Mouse (Mus musculus) MEL (cell line): ENCODE data around the gene C1qtnf1. TPM values are rescaled to one million over a fixed set of nuclear protein-coding genes. Genes with fewer than 3 reads are reported as not detected.

ENCODE experiments used
- DNase-seq: peaks from one replicate; pipeline ENCODE4 v3.0.0; 2011; ENCODE audit warnings: low read depth, low spot score
- H3K27ac ChIP-seq: 2 replicates; pipeline ENCODE4 v1.5.1; 2012; ENCODE audit warnings: low read depth, mild to moderate bottlenecking, control low read depth, low read length, moderate library complexity; ENCODE audit not compliant: control insufficient read depth
- H3K27me3 ChIP-seq, 2 experiments: fragments of 150-350 bp in 1 of 2; sonication (generic) in 1 of 2; 2 replicates each; pipeline ENCODE4 v1.6.1; 2012; ENCODE audit warnings: low read length in 2 of 2, mild to moderate bottlenecking in 2 of 2, improper control_type of control experiment in 1 of 2, moderate library complexity in 1 of 2; ENCODE audit not compliant: insufficient read depth in 2 of 2, control insufficient read depth in 1 of 2
- H3K36me3 ChIP-seq, 2 experiments: 2 replicates each; pipeline ENCODE4 v1.6.1; 2012 to 2014; ENCODE audit warnings: low read length in 2 of 2, improper control_type of control experiment in 1 of 2, inconsistent platforms in 1 of 2, mild to moderate bottlenecking in 1 of 2; ENCODE audit not compliant: insufficient read depth in 2 of 2, control insufficient read depth in 1 of 2
- H3K4me1 ChIP-seq, 2 experiments: fragments of 150-350 bp in 1 of 2; sonication (generic) in 1 of 2; 2 replicates each; pipeline ENCODE4 v1.6.1; 2012; ENCODE audit warnings: low read length in 2 of 2, improper control_type of control experiment in 1 of 2, mild to moderate bottlenecking in 1 of 2; ENCODE audit not compliant: insufficient read depth in 2 of 2, control insufficient read depth in 1 of 2
- H3K4me3 ChIP-seq, 2 experiments: fragments of 150-350 bp in 1 of 2; sonication (generic) in 1 of 2; 2 replicates each; pipeline ENCODE4 v1.5.1; 2012; ENCODE audit warnings: low read depth in 2 of 2, low read length in 2 of 2, mild to moderate bottlenecking in 2 of 2, moderate library complexity in 2 of 2, control low read depth in 1 of 2, improper control_type of control experiment in 1 of 2; ENCODE audit not compliant: control insufficient read depth in 1 of 2, insufficient read depth in 1 of 2
- H3K79me2 ChIP-seq: 2 replicates; pipeline ENCODE4 v1.6.1; 2012; ENCODE audit warnings: mild to moderate bottlenecking, low read length, moderate library complexity; ENCODE audit not compliant: control insufficient read depth, poor library complexity, insufficient read depth
- H3K9ac ChIP-seq: 2 replicates; pipeline ENCODE4 v1.6.1; 2012; ENCODE audit warnings: low read depth, mild to moderate bottlenecking, control low read depth, low read length, moderate library complexity; ENCODE audit not compliant: control insufficient read depth, poor library complexity, severe bottlenecking
- H3K9me3 ChIP-seq: fragments of 150-350 bp; sonication (generic); replicated peaks from 2 replicates; pipeline ENCODE4 v1.6.1; 2012; ENCODE audit warnings: mild to moderate bottlenecking, low read length, improper control_type of control experiment, moderate library complexity; ENCODE audit not compliant: insufficient read depth
- E2F4 ChIP-seq: IDR thresholded peaks from 2 replicates; pipeline ENCODE4 v1.6.1; 2011; ENCODE audit warnings: low read depth, low read length, improper control_type of control experiment, borderline replicate concordance
- ELF1 ChIP-seq: IDR thresholded peaks from 2 replicates; pipeline ENCODE4 v1.6.1; 2014; ENCODE audit warnings: low read depth, mild to moderate bottlenecking, inconsistent platforms, low read length, improper control_type of control experiment, moderate library complexity
- ETS1 ChIP-seq: IDR thresholded peaks from 2 replicates; pipeline ENCODE4 v1.6.1; 2012; ENCODE audit warnings: low read depth, mild to moderate bottlenecking, inconsistent platforms, low read length, improper control_type of control experiment, moderate library complexity
- GATA1 ChIP-seq: IDR thresholded peaks from 2 replicates; pipeline ENCODE4 v1.6.1; 2011; ENCODE audit warnings: low read depth, low read length, improper control_type of control experiment
- HCFC1 ChIP-seq: IDR thresholded peaks from 2 replicates; pipeline ENCODE4 v1.6.1; 2012; ENCODE audit warnings: low read depth, mild to moderate bottlenecking, inconsistent platforms, low read length, improper control_type of control experiment, moderate library complexity
- JUND ChIP-seq: IDR thresholded peaks from 2 replicates; pipeline ENCODE4 v1.6.1; 2011; ENCODE audit warnings: low read depth, mild to moderate bottlenecking, improper control_type of control experiment, low read length
- KAT2A ChIP-seq: conservative IDR thresholded peaks from 2 replicates; pipeline ENCODE4 v1.6.1; 2012; ENCODE audit warnings: low read depth, low read length, improper control_type of control experiment, inconsistent platforms
- MAFK ChIP-seq: IDR thresholded peaks from 2 replicates; pipeline ENCODE4 v1.6.1; 2011; ENCODE audit warnings: low read depth, mild to moderate bottlenecking, low read length, improper control_type of control experiment, borderline replicate concordance
- MAX ChIP-seq: IDR thresholded peaks from 2 replicates; pipeline ENCODE4 v1.6.1; 2011; ENCODE audit warnings: low read length, improper control_type of control experiment
- MAZ ChIP-seq: IDR thresholded peaks from 2 replicates; pipeline ENCODE4 v1.6.1; 2012; ENCODE audit warnings: low read depth, mild to moderate bottlenecking, inconsistent platforms, low read length, improper control_type of control experiment
- MEF2A ChIP-seq: IDR thresholded peaks from 2 replicates; pipeline ENCODE4 v1.6.1; 2014; ENCODE audit warnings: low read depth, mild to moderate bottlenecking, inconsistent platforms, low read length, improper control_type of control experiment; ENCODE audit not compliant: poor library complexity, insufficient replicate concordance, severe bottlenecking; ENCODE audit errors: extremely low read depth
- MXI1 ChIP-seq: IDR thresholded peaks from 2 replicates; pipeline ENCODE4 v1.6.1; 2011; ENCODE audit warnings: mild to moderate bottlenecking, low read depth, low read length, improper control_type of control experiment
- MYC ChIP-seq: IDR thresholded peaks from 2 replicates; pipeline ENCODE4 v1.6.1; 2011; ENCODE audit warnings: low read depth, mild to moderate bottlenecking, low read length, improper control_type of control experiment, moderate library complexity
- NELFE ChIP-seq: IDR thresholded peaks from 2 replicates; pipeline ENCODE4 v1.6.1; 2011; ENCODE audit warnings: low read depth, low read length, improper control_type of control experiment
- NRF1 ChIP-seq: IDR thresholded peaks from 2 replicates; pipeline ENCODE4 v1.6.1; 2014; ENCODE audit warnings: low read depth, mild to moderate bottlenecking, inconsistent platforms, low read length, improper control_type of control experiment, moderate library complexity; ENCODE audit not compliant: poor library complexity, insufficient read depth, severe bottlenecking
- POLR2A ChIP-seq, 2 experiments: IDR thresholded peaks; 2 replicates each; pipeline ENCODE4 v1.6.1; 2011 to 2012; ENCODE audit warnings: low read length in 2 of 2, mild to moderate bottlenecking in 2 of 2, control low read depth in 1 of 2, improper control_type of control experiment in 1 of 2, low read depth in 1 of 2, moderate library complexity in 1 of 2; ENCODE audit not compliant: control insufficient read depth in 1 of 2, insufficient read depth in 1 of 2, poor library complexity in 1 of 2
- POLR2AphosphoS2 ChIP-seq: IDR thresholded peaks from 2 replicates; pipeline ENCODE4 v1.6.1; 2011; ENCODE audit warnings: low read length, improper control_type of control experiment
- SMC3 ChIP-seq: IDR thresholded peaks from 2 replicates; pipeline ENCODE4 v1.6.1; 2011; ENCODE audit warnings: low read depth, low read length, improper control_type of control experiment
- TBP ChIP-seq: IDR thresholded peaks from 2 replicates; pipeline ENCODE4 v1.8.0; 2011; ENCODE audit warnings: low read depth, low read length, improper control_type of control experiment
- TCF12 ChIP-seq: IDR thresholded peaks from 2 replicates; pipeline ENCODE4 v1.6.1; 2014; ENCODE audit warnings: low read depth, mild to moderate bottlenecking, inconsistent platforms, low read length, improper control_type of control experiment, moderate library complexity
- UBTF ChIP-seq: IDR thresholded peaks from 2 replicates; pipeline ENCODE4 v1.6.1; 2012; ENCODE audit warnings: low read depth, mild to moderate bottlenecking, inconsistent platforms, low read length, improper control_type of control experiment, moderate library complexity, borderline replicate concordance; ENCODE audit not compliant: insufficient read depth
- USF1 ChIP-seq: IDR thresholded peaks from 2 replicates; pipeline ENCODE4 v1.6.1; 2014; ENCODE audit warnings: low read depth, mild to moderate bottlenecking, inconsistent platforms, low read length, improper control_type of control experiment, moderate library complexity
- ZKSCAN1 ChIP-seq: IDR thresholded peaks from 2 replicates; pipeline ENCODE4 v1.6.1; 2012; ENCODE audit warnings: low read depth, mild to moderate bottlenecking, inconsistent platforms, low read length, improper control_type of control experiment, moderate library complexity
- polyA plus RNA-seq, 2 experiments: library from polyadenylated mRNA; stranded (reverse) in 1 of 2; unstranded in 1 of 2; fragments of >175 nt in 1 of 2; fragments of >200 nt in 1 of 2; gene quantifications; 2 replicates each; pipeline versions ENCODE4 v1.2.1 to v1.2.4; 2012; ENCODE audit warnings: low replicate concordance in 2 of 2, low read depth in 1 of 2; ENCODE audit not compliant: insufficient read length in 2 of 2, insufficient read depth in 1 of 2, missing spikeins in 1 of 2
- total RNA-seq: library from RNA; depleted of rRNA; stranded (reverse); fragments of 300-350 nt; gene quantifications from 2 replicates; pipeline ENCODE4 v1.2.3, GENCODE M21; 2012

Gene C1qtnf1
- total and polyA plus RNA-seq, 3 experiments = 0.27 to 0.72 TPM; not detected in 1

DNA sequence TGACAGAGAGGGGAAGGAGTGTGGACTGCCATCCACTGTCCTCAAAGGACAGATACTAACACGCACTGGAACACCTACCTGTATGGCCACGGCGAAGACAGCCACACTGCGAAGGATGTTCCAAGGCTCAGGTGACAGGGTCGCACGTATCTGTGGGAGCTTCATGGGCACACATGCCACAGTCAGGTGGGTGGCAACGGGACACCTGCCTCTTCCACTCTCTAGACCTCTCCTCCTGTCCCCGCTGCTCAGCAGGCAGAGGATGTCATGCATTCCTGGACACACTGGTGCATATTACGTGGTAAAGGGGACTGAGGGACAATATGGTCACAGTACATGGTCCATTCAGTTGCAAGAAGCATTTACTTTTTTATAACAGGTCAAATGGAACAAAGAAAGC, 10.5 kb upstream of the C1qtnf1 start:
- TF ChIP-seq POLR2A (IDR thresholded peaks at IDR 0.05; ENCODE audit: control insufficient read depth in 1 of 2, insufficient read depth in 1 of 2, low read depth in 1 of 2, low read length in 2 of 2, poor library complexity in 1 of 2) (0 out of 4 replicates have a peak, but pooled peaks of 1 of the 2 experiments have one; percentile 27), GATA1 (no peak)
- Histone ChIP-seq H3K9ac (no peak overlapping the region; the same call in 1 of the 2 replicates), H3K4me3 (no peak overlapping the region; a peak in 1 of 4 replicates), H3K36me3 (peaks cover 2 to 10% of the 10 kb centered on the region in 2 experiments; a peak in 3 of 4 replicates), H3K79me2 (peaks cover 14% of the 10 kb centered on the region), H3K27ac (no peak overlapping the region), H3K4me1 (peaks cover 0 to 14% of the 10 kb centered on the region in 2 experiments; a peak in 2 of 4 replicates), H3K27me3 (no peaks in the 10 kb centered on the region), H3K9me3 (no peaks in the 10 kb centered on the region)
- no peak for DNase-seq

- H3K27me3 ChIP-seq = no peaks in the 10 kb centered on the region
- H3K4me3 ChIP-seq = peak overlapping the region; percentile 78 to 94
- peaks cover 2 to 10% of the 10 kb centered on the region in 2 experiments; a peak in 3 of 4 replicates for H3K36me3 ChIP-seq
- peak; percentile 49; the same call in 1 of the 2 replicates for TF ChIP-seq MXI1
- no peak for TF ChIP-seq JUND
- peaks cover 0 to 14% of the 10 kb centered on the region in 2 experiments; a peak in 2 of 4 replicates for H3K4me1 ChIP-seq
- H3K27ac ChIP-seq = peak overlapping the region; percentile 51
- no peaks in the 10 kb centered on the region for H3K9me3 ChIP-seq
- no peak for DNase-seq
- peaks cover 14% of the 10 kb centered on the region for H3K79me2 ChIP-seq
- peak overlapping the region; percentile 93 for H3K9ac ChIP-seq
Observed at GRCm38 (mm10) chr11:118418442-118418833, 9.6 kb upstream of the C1qtnf1 start.

DNA sequence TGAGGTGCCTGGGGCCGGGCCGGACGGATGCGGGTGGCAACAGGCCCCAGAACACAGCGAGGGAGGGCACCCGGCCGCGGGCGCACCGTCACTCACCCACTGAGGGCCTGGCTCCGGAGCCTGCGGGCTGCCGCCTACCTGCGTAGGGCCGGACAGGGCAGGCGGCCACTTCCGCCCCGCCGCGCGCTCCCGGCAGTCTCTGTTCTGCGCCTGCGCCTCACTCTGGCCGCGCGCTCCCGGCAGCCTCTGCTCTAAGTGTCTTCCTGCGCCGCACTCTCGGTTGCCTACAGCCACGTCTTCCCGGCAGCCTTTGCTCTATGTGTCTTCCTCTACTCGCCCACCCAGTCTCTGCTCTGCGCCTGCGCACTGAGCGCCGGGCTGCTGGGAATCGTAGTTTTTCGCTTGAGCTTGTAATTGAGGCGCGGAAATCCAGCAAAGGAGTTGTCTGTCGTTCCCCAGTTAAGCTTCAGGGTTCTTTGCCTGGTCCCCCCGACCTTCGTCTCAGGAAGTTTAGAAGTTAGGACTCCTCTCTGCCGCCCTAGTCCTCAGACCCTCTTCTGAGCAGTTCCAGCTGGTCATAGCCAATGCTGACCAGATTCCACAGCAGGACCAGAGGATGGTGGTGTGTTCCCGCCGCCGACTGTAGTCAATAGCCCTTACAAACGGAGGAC, 9.0 kb upstream of the C1qtnf1 start, which contains the start of gene Cant1:
TSS of gene Cant1 (minus strand) at position 253 of the 671 bp plus-strand sequence.
- peaks cover 14% of the 10 kb centered on the region for H3K79me2 ChIP-seq
- peaks cover 2 to 10% of the 10 kb centered on the region in 2 experiments; a peak in 3 of 4 replicates for H3K36me3 ChIP-seq
- H3K9ac ChIP-seq = peak within 1 kb of the TSS; percentile 93
- peak within 1 kb of the TSS; percentile 75 for H3K27ac ChIP-seq
- DNase-seq = peak; percentile 100
- no peaks in the 10 kb centered on the region for H3K9me3 ChIP-seq
- peaks cover 0 to 14% of the 10 kb centered on the region in 2 experiments; a peak in 2 of 4 replicates for H3K4me1 ChIP-seq
- peak within 1 kb of the TSS; percentile 78 to 94 for H3K4me3 ChIP-seq
- H3K27me3 ChIP-seq = no peaks in the 10 kb centered on the region
- TF ChIP-seq MAFK = no peak
- peak; percentile 96 for TF ChIP-seq NRF1
- no peak for TF ChIP-seq SMC3
- TF ChIP-seq MEF2A = peak; percentile 37; the same call in 1 of the 2 replicates
- TF ChIP-seq TBP = peak; percentile 85
- TF ChIP-seq HCFC1 = peak; percentile 99
- TF ChIP-seq ETS1 = peak; percentile 23; the same call in 1 of the 2 replicates
- no peak for TF ChIP-seq ZKSCAN1
- peak; percentile 60; the same call in 1 of the 2 replicates for TF ChIP-seq MXI1
- peak; percentile 94 to 97 for TF ChIP-seq POLR2A (IDR thresholded peaks at IDR 0.05; ENCODE audit: control insufficient read depth in 1 of 2, insufficient read depth in 1 of 2, low read depth in 1 of 2, low read length in 2 of 2, poor library complexity in 1 of 2)
- no peak for TF ChIP-seq MAZ
- TF ChIP-seq E2F4 = peak; percentile 83
- TF ChIP-seq JUND = no peak
- TF ChIP-seq KAT2A = peak; percentile 99
- peak; percentile 40; the same call in 1 of the 2 replicates for TF ChIP-seq USF1
- peak; percentile 91 for TF ChIP-seq POLR2AphosphoS2
- TF ChIP-seq MYC = peak; percentile 78; the same call in 1 of the 2 replicates
- TF ChIP-seq NELFE = peak; percentile 98
- no peak for TF ChIP-seq UBTF
- TF ChIP-seq ELF1 = peak; percentile 98
- peak; percentile 81 for TF ChIP-seq TCF12
- peak; percentile 72 for TF ChIP-seq MAX
